Mouse (Mus musculus) limb, embryonic 15.5 days (tissue): ENCODE results near the gene Gm973. TPM values are rescaled to one million over a fixed set of nuclear protein-coding genes. Genes with fewer than 3 reads are reported as not detected.

Experiments
- ATAC-seq: fragments of 200-750 bp; cut with Nextera tagmentation; 2 replicates; pipeline ENCODE4 v1.8.0; 2017; ENCODE audit warnings: low read depth, moderate TSS enrichment; ENCODE audit not compliant: insufficient number of reproducible peaks, low FRiP score, low TSS enrichment
- H3K27ac ChIP-seq: fragments of 300-500 bp; sonication (generic); 2 replicates; pipeline ENCODE4 v1.5.1; 2015; ENCODE audit warnings: moderate library complexity, mild to moderate bottlenecking, inconsistent platforms
- H3K27me3 ChIP-seq: fragments of 300-500 bp; sonication (generic); 2 replicates; pipeline ENCODE4 v1.6.1; 2015; ENCODE audit warnings: inconsistent platforms
- H3K36me3 ChIP-seq: fragments of 300-500 bp; sonication (generic); 2 replicates; pipeline ENCODE4 v1.6.1; 2015; ENCODE audit warnings: inconsistent platforms
- H3K4me1 ChIP-seq: fragments of 300-500 bp; sonication (generic); 2 replicates; pipeline ENCODE4 v1.6.1; 2015; ENCODE audit warnings: inconsistent platforms
- H3K4me2 ChIP-seq: fragments of 300-500 bp; sonication (generic); 2 replicates; pipeline ENCODE4 v1.6.1; 2015; ENCODE audit warnings: mild to moderate bottlenecking, inconsistent platforms
- H3K4me3 ChIP-seq: fragments of 300-500 bp; sonication (generic); 2 replicates; pipeline ENCODE4 v1.5.1; 2015; ENCODE audit warnings: mild to moderate bottlenecking, inconsistent platforms
- H3K9ac ChIP-seq: fragments of 300-500 bp; sonication (generic); 2 replicates; pipeline ENCODE4 v1.6.1; 2015; ENCODE audit warnings: inconsistent platforms
- H3K9me3 ChIP-seq: fragments of 300-500 bp; sonication (generic); 2 replicates; pipeline ENCODE4 v1.6.1; 2016; ENCODE audit warnings: inconsistent platforms
- WGBS: fragments of 180-500 bp; shearing (Covaris S2); methylation state at CpG from one replicate; pipeline ENCODE4 v1.1.7; 2015; 5-methylcytosine and 5-hydroxymethylcytosine counted together
- polyA plus RNA-seq: library from polyadenylated mRNA; unstranded; fragments of >200 nt; fragmentation: Nextera tagmentation; extraction: Ambion mirVana; gene quantifications from 2 replicates; pipeline ENCODE4 v1.2.1, GENCODE M21; 2015

The Gm973 gene
- polyA plus RNA-seq, 1 experiment from 2014 or later: 2.4 TPM

DNA sequence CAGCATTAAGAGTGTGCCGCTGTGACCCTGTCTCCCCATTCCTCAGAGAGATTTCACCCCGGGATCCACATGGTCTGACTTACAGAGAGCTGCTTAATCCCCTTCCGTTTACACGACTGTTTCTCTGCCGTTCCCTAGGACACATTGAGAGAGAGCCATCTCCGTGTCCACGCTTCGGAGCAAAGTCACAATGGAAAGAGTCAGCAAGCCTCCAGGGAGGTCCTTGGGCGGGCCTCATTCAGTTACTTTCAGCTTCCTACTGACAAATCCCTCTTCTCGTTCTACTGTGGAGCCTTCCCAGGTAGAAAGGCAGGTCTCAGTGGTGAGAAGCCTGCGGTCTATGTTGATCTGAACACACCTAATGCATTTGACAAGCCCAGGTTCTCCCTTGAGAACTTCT is 34.9 kb downstream of the Gm973 start:
- no peak for ATAC-seq
- Histone ChIP-seq H3K27ac (no peak overlapping the region), H3K36me3 (no peaks in the 10 kb centered on the region), H3K4me2 (no peak overlapping the region), H3K4me1 (peaks cover 13% of the 10 kb centered on the region; the same call in 1 of the 2 replicates), H3K4me3 (no peak overlapping the region), H3K9ac (no peak overlapping the region), H3K9me3 (no peaks in the 10 kb centered on the region), H3K27me3 (no peaks in the 10 kb centered on the region)
- WGBS: 74% methylated on average over 11 of the region's 11 CpGs

DNA sequence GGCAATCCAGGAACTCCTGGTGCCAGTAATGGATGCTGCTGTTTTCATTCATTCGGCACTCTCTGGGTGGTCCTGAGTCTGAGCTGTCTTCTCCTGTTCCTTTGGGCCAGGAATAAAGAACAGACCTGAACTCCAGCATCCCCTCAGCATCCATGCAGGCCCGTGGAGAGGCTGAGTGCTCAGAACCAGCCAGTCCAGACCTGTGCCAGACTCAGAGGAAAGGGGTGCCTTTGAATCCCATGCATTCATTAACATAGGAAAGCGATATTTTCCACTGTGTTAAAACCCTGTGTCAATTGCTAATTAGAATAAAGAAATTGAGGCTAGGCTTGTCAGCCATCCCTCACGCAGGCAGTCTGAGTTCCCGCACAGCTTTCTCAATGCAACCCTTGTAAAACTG is 37.6 kb downstream of the Gm973 start:
- ATAC-seq: no peak
- H3K4me1 ChIP-seq: peaks cover 13% of the 10 kb centered on the region; the same call in 1 of the 2 replicates
- no peak overlapping the region for H3K9ac ChIP-seq
- WGBS: 41% methylated on average over 5 of the region's 5 CpGs
- no peak overlapping the region for H3K4me2 ChIP-seq
- no peaks in the 10 kb centered on the region for H3K36me3 ChIP-seq
- no peak overlapping the region for H3K4me3 ChIP-seq
- H3K27me3 ChIP-seq: no peaks in the 10 kb centered on the region
- no peak overlapping the region for H3K27ac ChIP-seq
- no peaks in the 10 kb centered on the region for H3K9me3 ChIP-seq

DNA sequence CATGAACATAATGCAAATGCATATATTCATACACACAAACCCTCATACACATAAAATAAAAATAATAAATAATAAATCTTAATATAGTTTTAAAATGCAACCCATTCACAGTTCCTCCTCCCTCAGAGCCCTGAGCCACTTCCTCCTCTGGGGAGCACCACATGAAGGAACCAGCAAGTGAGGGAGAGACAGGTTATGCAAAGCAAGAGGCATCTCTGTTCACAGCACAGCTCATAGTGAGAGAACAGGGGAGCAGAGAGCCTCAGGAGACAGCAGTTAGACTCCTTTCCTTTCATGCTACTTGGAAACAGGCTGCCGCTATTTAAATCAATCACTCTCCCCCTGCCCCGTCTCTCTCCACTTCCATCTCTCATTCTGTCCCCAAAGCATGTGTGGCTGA is 47.5 kb downstream of the Gm973 start:
- Histone ChIP-seq H3K4me3 (no peak overlapping the region), H3K27me3 (no peaks in the 10 kb centered on the region), H3K36me3 (no peaks in the 10 kb centered on the region), H3K27ac (no peak overlapping the region), H3K9me3 (no peaks in the 10 kb centered on the region), H3K4me2 (no peak overlapping the region), H3K4me1 (peaks cover 15% of the 10 kb centered on the region), H3K9ac (no peak overlapping the region)
- ATAC-seq: no peak
- WGBS: 50% methylated on average over 2 of the region's 2 CpGs

DNA sequence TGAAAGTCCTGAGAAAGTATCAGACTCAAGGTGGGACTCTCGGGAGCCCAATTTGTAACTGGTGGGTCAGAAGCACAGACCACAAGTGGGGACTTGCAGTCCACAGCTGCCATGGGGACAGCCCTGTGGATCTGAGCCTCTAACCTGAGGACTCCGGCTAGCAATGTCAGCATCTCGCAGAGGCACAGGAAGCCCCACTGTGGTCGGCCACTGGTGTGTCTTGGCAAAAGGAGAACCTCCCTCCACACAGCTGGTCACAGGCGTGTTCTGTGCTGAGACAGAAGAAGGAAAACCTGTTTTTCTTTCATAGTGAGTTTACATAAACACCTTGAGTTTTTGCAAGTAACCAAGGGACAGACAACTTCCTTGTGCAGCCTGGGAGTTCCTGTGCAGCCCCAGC is 49.7 kb downstream of the Gm973 start:
- H3K9me3 ChIP-seq: no peaks in the 10 kb centered on the region
- 72% methylated on average over 5 of the region's 5 CpGs for WGBS
- no peak overlapping the region for H3K4me2 ChIP-seq
- no peak for ATAC-seq
- H3K27me3 ChIP-seq: no peaks in the 10 kb centered on the region
- no peak overlapping the region for H3K27ac ChIP-seq
- no peak overlapping the region for H3K4me3 ChIP-seq
- H3K4me1 ChIP-seq: peaks cover 15% of the 10 kb centered on the region
- H3K9ac ChIP-seq: no peak overlapping the region
- H3K36me3 ChIP-seq: no peaks in the 10 kb centered on the region

DNA sequence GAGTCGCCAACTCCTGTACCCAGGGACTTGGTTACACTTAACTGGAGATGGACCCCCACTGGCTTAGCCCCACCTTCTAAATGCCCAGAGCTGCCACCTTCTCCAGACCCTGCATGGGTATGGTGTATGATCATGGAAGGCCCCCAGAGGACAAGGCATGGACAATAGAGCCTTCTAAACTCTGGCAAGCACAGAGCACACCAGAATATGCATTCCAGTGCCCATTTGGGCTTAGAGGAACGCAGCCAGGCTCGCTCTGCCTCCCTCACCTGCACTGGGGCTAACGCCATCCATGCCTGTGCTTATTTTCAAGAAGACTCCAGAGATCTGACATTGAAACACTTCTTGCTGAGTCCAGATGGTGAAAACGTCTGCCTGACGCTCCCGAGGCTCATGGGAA is 50.2 kb downstream of the Gm973 start:
- Histone ChIP-seq H3K9ac (no peak overlapping the region), H3K27me3 (no peaks in the 10 kb centered on the region), H3K36me3 (no peaks in the 10 kb centered on the region), H3K27ac (no peak overlapping the region), H3K4me1 (peaks cover 15% of the 10 kb centered on the region), H3K9me3 (no peaks in the 10 kb centered on the region), H3K4me3 (no peak overlapping the region), H3K4me2 (no peak overlapping the region)
- no peak for ATAC-seq
- 52% methylated on average over 7 of the region's 7 CpGs for WGBS

DNA sequence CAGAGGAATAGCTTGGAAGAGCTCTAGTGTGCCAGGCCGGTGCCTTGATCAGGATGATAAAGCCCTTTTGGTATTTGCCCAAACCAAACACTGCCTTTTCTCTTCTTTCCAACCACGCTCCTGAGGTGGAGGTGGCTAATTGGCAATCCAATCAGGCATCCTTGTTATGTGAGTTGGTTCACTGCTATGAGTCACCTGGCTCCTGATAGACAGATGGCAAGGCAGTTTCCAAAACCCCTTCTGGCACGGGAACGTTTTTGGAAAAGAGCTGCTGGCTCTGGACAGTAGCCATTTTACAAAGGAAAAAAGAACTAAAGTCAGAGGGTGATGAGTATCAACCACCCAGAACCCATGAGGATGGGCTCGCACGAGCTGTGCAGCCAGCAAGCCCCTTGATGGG is 50.9 kb downstream of the Gm973 start:
- Histone ChIP-seq H3K4me1 (peaks cover 15% of the 10 kb centered on the region), H3K4me2 (no peak overlapping the region), H3K4me3 (no peak overlapping the region), H3K27me3 (no peaks in the 10 kb centered on the region), H3K36me3 (no peaks in the 10 kb centered on the region), H3K27ac (no peak overlapping the region), H3K9me3 (no peaks in the 10 kb centered on the region), H3K9ac (no peak overlapping the region)
- 40% methylated on average over 6 of the region's 6 CpGs for WGBS
- ATAC-seq: no peak

DNA sequence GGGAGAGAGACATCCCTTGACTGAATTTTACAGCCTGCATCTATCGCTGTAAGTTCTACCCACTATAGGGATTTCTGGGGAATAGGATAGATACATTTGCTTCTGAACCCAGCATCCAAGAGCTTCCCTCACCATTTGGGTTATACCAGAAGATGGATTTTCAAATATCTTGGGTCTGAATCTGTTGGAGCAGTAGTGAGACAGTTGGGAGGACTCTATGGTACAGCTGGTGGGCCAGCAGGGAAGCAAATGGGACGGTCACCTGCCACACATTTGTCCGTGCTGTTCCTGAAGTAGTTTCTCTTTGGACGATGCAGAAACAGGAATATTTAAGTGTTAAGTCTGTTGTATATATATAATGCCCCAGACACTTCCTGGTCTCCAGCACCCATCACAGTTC is 51.5 kb downstream of the Gm973 start:
- H3K27me3 ChIP-seq: no peaks in the 10 kb centered on the region
- H3K4me2 ChIP-seq: no peak overlapping the region
- WGBS: 88% methylated on average over 4 of the region's 4 CpGs
- no peaks in the 10 kb centered on the region for H3K9me3 ChIP-seq
- peaks cover 15% of the 10 kb centered on the region for H3K4me1 ChIP-seq
- H3K27ac ChIP-seq: no peak overlapping the region
- no peak for ATAC-seq
- H3K36me3 ChIP-seq: no peaks in the 10 kb centered on the region
- no peak overlapping the region for H3K9ac ChIP-seq
- H3K4me3 ChIP-seq: no peak overlapping the region

DNA sequence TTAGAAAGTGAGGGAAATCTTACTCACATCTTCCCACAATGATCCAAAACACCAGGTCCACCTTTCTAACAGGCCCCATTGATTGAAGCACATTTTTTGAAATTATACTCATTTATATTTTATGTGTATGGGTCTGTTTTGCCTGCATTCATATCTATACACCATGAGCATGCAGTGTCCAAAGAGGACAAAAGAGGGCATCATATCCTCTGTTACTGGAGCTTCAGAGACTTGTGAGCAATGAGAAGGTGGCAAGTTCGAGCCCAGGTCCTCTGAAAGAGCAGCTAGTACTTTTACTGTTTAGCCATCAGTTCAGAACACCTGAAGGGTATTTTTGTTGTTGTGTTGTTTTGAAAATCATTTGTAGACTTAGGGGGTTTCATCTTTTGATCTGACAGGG is 52.2 kb downstream of the Gm973 start:
- Histone ChIP-seq H3K4me2 (no peak overlapping the region), H3K4me3 (no peak overlapping the region), H3K27me3 (no peaks in the 10 kb centered on the region), H3K36me3 (no peaks in the 10 kb centered on the region), H3K4me1 (peaks cover 15% of the 10 kb centered on the region), H3K9ac (no peak overlapping the region), H3K9me3 (no peaks in the 10 kb centered on the region), H3K27ac (no peak overlapping the region)
- WGBS: 93% methylated on average over 1 of the region's 1 CpGs
- ATAC-seq: no peak

DNA sequence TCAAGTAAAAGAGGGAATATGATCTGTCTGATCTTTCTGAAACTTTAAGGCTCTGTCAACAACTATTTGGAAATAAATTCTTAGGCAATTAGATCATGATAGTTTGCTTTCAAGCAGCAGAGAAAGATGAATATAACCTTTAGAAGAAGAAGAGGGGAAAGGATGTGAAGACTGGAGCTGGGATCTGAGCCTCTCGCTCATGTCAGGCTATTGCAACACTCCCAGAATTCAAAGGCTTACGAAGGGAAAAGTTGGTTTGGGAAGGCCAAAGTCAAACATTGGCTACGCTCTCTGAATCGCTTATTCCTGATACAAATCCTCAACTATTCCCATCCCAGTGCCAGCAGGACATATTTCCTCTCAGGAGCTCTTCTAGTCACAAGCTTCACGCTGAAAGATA is 53.2 kb downstream of the Gm973 start:
- ATAC-seq: no peak
- peaks cover 15% of the 10 kb centered on the region for H3K4me1 ChIP-seq
- no peaks in the 10 kb centered on the region for H3K36me3 ChIP-seq
- H3K4me3 ChIP-seq: no peak overlapping the region
- WGBS: 85% methylated on average over 5 of the region's 5 CpGs
- H3K27me3 ChIP-seq: no peaks in the 10 kb centered on the region
- H3K27ac ChIP-seq: no peak overlapping the region
- H3K4me2 ChIP-seq: no peak overlapping the region
- no peaks in the 10 kb centered on the region for H3K9me3 ChIP-seq
- no peak overlapping the region for H3K9ac ChIP-seq

DNA sequence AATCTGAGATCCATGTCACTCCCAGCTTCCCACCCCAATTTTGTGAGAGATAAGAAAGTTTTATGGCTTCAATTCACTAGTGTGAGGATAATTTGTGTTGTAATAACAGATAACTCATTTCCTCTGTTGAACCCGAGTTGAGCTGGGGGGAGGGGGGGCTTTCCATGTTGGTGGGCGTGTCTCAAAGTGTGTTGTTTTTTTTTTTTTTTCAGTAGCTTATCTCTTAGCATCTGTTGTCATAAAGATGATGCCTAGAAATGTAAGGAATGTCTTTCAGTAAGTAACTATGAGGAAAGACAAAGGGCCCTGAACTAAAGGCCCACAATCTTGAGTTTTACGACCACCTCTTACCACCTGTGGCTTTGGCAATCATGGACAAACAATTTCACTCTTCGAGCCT is 54.7 kb downstream of the Gm973 start:
- Histone ChIP-seq H3K36me3 (no peaks in the 10 kb centered on the region), H3K4me1 (peaks cover 14% of the 10 kb centered on the region), H3K9ac (no peak overlapping the region), H3K27me3 (no peaks in the 10 kb centered on the region), H3K9me3 (no peaks in the 10 kb centered on the region), H3K4me3 (no peak overlapping the region), H3K4me2 (no peak overlapping the region), H3K27ac (no peak overlapping the region)
- ATAC-seq: no peak
- WGBS: 46% methylated on average over 4 of the region's 4 CpGs

DNA sequence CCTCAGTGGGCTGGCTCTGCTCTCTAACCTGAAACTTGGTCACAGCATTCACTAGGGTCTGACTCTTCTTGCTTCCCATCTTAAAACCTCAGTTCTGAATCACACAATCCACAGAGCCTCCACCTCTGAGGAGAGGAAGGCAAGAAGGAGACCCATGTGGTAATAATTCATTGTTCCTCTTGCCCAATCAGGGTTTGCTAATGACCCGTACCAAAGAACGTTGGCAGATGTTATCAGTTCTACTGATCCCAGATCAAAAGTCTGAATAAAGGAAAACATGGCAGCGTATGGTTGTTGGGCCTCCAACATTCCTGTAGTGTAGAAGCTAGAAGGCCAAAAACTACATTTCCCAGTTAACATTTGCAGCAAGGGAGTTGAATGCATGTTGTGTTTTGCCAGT is 55.4 kb downstream of the Gm973 start:
- H3K9me3 ChIP-seq: no peaks in the 10 kb centered on the region
- no peak overlapping the region for H3K9ac ChIP-seq
- no peak overlapping the region for H3K4me3 ChIP-seq
- H3K27me3 ChIP-seq: no peaks in the 10 kb centered on the region
- no peak overlapping the region for H3K4me2 ChIP-seq
- peaks cover 7% of the 10 kb centered on the region for H3K4me1 ChIP-seq
- no peak for ATAC-seq
- H3K27ac ChIP-seq: no peak overlapping the region
- H3K36me3 ChIP-seq: no peaks in the 10 kb centered on the region
- WGBS: 64% methylated on average over 3 of the region's 3 CpGs

DNA sequence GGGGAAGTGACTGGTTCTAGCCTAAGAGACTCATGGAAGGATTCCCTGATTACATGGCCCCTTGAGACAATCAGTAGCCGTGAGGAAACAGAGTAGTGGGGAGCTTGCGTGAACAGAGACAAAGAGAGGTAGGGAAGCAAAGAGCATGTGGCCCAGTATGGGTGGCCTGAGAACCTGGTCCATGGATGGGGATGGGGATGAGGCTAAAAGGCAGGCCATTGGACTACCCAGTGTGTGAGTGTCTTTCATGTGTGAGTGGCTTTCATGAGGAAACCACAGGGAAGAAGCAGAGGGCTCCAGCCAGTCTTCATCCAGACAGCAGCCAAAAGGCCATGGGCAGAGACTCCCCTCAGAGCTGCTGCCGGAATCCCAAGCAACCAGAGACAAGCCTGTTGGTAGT is 57.8 kb downstream of the Gm973 start:
- Histone ChIP-seq H3K27me3 (no peaks in the 10 kb centered on the region), H3K4me1 (no peaks in the 10 kb centered on the region), H3K4me3 (no peak overlapping the region), H3K9ac (no peak overlapping the region), H3K36me3 (no peaks in the 10 kb centered on the region), H3K4me2 (no peak overlapping the region), H3K27ac (no peak overlapping the region), H3K9me3 (no peaks in the 10 kb centered on the region)
- WGBS: 92% methylated on average over 3 of the region's 3 CpGs
- no peak for ATAC-seq
